Mouse (Mus musculus) G1E (cell line): ENCODE results near the gene Rccd1.

Source experiments
- CTCF ChIP-seq: IDR thresholded peaks from 2 replicates; pipeline ENCODE4 v1.5.1; 2012; ENCODE audit warnings: low read depth, low read length, inconsistent platforms, mixed read lengths
- GATA1 ChIP-seq: IDR thresholded peaks from 2 replicates; pipeline ENCODE4 v1.6.1; 2012; ENCODE audit warnings: borderline replicate concordance, low read length, inconsistent platforms, mixed read lengths
- POLR2AphosphoS5 ChIP-seq: IDR thresholded peaks from 2 replicates; pipeline ENCODE4 v1.6.1; 2012; ENCODE audit warnings: low read depth, low read length, inconsistent platforms; ENCODE audit not compliant: insufficient replicate concordance
- TAL1 ChIP-seq: conservative IDR thresholded peaks from 2 replicates; pipeline ENCODE4 v1.6.1; 2012; ENCODE audit warnings: low read depth, low read length, inconsistent platforms, mixed read lengths

- TF ChIP-seq GATA1 (no peak), CTCF (no peak), TAL1 (no peak), POLR2AphosphoS5 (no peak)
Observed at GRCm38 (mm10) chr7:80246859-80247258, 77.4 kb downstream of the Rccd1 start.
